Mouse (Mus musculus) urinary bladder, postnatal 36 days (tissue): ENCODE measurements around the gene Il11.

Source experiments
- DNase-seq, 2 experiments: peaks; one replicate each; pipeline ENCODE4 v3.0.0; 2022; ENCODE audit warnings: low spot score in 2 of 2, mixed read lengths in 1 of 2

Gene Il11

DNA sequence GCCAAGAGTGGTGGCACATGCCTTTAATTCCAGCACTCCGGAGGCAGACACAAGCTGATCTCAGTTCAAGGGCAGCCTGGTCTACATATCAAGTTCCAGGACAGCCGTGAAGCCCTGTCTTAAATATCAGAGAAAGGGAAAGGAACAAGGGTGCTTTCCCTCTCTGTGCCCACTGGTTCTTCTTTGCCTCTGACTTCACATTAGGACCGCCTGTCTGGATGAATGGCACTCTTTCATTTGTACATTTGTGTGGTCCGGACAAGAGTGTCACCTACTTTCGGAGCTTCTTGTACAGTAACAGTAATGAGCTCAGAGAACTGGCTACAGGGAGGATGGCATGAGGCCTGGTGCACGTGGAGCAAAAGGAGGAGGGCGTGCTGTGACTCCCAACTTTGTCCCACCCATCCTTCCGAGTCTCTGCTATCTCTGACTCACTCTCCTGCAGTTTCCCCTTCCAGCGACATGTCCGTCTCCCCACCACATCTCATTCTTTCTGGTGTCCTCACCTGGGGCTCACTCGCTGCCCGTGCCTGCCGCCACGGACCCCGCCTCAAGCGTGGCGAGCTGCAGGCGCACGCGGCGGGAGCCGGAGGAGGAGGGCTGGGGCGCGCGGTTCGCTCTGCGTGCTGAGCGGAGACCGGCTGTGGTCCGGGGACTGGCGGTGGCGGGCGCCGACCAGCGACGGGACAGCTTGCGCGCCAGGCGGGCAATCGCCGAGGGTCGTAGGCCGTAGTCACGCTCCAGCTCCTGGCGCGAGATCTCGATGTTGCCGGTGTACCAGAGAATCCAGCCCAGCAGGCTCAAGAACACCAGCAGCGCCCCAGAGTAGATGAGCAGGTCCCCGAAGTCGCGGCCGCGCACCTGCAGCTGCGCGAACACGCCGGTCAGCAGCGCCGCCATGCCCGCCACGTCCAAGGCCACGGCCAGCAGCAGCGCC lies 6.1 kb upstream of the Il11 start:
- DNase-seq = peak; percentile 50 to 59

DNA sequence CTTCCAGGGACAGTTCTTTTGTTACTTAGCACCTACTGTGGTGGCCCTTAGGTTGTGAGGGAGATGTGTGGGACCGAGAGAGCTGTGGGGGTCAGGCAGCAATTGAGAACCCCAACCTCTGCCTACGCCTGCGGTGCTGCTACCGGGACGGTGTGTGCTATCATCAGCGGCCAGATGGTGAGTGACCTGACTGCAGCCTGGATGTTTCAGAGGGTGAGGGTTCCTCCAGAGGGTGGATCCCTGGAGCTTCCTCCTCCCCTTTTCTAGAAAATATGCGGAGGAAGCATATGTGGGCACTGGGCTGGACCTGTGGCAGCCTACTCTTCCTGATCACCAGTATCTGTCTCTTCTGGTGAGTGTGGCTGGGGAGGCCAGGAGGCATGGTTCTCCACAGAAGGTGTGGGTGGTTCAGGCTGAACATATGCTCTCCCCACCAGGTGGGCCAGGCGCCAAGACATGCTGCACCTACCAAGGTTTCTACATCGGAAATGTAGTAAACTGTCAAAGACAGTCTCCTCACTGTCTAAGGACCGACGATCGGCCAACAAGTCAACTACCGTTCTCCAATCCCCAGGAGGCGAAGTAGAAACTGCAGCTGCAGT lies 1.1 kb upstream of the Il11 start:
- DNase-seq = no peak

DNA sequence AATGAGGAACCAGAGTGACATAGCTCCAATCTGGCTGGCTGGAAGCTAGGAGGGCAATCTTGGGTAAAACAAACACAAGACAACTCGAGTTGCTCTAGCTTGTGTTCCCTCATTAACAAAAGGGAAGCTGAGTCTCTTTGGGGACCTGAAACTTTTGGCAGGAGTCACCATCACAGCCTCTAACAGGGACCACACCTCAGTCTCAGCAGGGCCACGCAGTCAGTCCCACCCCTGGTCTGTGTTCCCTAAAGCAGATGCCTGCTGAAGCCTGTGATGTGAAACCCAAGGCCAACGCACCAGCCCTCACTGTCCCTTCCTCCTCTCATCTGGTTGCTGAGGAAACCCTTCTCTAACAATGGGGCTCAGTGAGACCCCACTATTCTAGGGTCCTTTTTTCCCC lies 529 bp downstream of the Il11 start:
- DNase-seq = no peak

DNA sequence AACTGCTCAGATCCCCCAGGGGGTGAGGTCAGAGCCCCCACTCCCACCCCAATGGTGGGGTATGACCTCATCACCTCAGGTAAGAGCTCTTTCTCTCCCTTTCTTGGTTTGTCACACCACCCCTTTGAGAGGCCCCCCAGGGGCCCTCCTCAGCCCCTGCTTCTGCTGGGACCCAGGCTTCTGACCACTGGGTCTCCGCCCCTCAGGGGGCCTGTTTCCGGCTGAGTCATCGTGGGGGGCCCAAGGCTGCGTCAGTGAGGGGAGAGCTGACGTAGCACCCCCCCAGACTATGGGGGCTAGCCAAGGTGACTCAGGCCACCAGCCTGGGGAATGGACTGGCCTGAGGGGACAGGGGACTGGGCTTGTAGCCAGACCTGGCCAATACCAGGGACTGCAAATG lies 2.7 kb downstream of the Il11 start:
- DNase-seq = no peak

DNA sequence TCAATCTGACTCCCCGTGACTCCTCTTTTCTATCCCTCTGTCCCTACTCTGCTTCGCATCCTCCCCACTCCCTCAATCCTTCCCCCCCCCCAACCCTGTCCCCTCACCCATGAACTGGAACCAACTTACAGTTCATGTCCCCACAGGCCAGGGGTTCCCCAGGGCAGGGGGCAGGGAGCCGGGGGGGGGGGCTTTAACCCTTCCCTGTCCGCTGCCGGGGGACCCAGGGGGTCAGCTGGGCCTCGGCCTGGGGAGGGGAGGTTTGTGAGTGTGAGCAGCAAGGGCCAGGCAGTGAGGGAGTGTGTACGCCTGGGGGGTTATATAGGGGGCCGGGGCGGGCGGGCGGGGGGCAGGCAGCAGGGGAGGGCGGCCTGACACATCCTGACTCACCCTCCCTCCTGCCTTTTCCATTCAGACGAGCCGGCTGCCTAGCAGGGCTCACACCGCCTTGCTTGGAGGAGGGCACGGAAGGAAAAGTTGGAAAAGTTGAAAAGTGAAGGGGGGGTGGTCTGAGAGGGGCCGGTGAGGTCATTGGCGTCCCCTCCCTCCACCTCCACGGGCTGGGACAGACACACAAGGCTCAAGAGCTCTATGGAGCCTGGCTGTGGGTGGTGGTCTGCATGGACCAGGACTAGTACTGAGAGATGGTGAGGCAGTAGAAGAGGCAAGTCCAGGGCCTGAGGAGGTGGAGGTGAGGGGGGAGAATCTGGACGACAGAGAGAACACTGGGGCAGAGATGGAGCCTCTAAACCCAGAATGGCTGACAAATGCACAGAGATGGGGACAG lies 4.6 kb downstream of the Il11 start:
- DNase-seq = no peak

DNA sequence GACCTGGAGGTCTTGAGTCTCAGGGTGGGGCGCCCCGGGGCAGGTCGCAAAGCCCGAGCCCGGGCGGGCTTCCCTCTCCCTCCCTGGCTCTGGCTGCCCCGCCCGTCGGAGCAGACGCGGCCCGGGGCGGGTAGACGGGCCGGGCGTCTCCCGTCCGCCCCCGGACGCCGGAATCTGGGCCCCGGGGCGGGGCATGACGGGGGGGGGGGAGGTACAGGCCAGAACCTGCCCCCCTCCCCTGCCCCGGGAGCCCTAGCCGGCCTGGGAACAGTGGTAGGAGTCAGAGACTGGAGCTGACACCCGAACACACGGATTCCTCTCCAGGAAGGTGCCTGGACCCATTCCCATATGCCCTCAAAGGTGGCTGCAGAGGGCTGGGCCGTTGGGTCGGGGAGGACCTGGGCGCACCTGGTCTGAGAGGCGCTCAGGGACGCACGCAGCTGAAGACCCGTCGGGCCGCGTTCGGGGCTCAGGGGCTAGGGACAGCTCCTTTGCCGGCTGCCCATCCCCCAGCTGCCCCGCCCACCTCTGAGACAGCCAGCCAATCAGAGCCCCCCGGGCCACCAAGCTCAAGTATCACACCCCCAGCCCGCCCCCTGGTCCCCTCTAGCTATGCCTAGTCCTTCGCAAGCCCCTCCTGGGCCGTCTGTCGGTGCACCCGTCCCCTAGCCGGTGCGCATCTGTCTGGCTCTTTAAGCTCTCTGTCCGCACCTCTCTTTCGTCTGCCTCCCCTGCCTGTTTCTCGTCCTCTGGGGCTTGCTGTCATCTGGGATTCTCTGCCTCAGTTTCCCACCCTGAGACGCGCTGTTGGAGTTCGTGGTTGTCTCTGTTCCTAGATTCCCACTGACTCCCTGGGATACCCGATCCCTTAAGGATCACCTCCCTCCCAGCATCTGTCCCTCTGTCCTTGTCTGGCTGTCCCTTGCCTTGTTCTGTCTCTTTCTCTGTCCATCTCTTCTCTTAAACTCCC lies 5.5 kb downstream of the Il11 start:
- DNase-seq = peak in 1 of 2 experiments; percentile 57

DNA sequence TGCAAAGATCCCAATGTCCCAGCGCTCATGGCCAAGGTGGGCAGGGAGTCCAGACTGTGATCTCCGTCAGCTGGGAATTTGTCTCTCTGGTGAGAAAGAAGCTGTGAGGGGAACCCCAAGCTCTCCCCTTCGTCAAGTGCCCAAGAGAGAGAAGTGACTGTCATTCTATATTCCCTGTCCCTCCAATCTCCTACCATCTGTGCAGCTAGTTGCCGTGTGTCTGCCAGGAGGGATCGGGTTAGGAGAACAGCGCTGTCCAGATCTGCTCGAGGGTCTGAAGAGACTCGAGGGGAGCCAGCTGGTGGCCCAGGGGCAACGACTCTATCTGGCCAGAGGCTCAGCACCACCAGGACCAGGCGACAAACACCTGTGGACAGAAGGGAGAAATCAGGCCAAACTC lies 6.5 kb downstream of the Il11 start:
- DNase-seq = no peak

DNA sequence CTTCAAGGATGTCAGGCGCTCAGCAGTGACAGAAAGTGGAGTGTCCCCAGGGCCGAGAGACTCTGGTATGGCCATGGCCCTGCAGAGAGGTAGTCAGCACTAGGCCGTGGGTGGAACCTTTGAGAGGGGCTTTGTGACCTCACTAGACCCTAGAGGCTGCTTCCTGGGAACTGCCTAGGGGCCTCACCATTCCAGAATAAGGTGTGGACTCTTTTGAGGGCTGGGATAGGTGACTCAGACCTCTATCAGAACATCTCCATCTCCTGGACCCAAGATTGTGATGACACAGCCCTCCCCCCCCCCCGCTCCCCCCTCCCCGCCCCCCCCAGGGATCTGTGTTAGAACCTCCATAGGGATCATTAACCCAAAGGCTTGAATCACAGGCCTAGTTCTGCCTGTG lies 11.5 kb downstream of the Il11 start, which contains the start of gene Fam71e2:
Gene Fam71e2, minus strand, starts transcription at position 101 of the 400 bp plus-strand sequence.
- DNase-seq = no peak

DNA sequence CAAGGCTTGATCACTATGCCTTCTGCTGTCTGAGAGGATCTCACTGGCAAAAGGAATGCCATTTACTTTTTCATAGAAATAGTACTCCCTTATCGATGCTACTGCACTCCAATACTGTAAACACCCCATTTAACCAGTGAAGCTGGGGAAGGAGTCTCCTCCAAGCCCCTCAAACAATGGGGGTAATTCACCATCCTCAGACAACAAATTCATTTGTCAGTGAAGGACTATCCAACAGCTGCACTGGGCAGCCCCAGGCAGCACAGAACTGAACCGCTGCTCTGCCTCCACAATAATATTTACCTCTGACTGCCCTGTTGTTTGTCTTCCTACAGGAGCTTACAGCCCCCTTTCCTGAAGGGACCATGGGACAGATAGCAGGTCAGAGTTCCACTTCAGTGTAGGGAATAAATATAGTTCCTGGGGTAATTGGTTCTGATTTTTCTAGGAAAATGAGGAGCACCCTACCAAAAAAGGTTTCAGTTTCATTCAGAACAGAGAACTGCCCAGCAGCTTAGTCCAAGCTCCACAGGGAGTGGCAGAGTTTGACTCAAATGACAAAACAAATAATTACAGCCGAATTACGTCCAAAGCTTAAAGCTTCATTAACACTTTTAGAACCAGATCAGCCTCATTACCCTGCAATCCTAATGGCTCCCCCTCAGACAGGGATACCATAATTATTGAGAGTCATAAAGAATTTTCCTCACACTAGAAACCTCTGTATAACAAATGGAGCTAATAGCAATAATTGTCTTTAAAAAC lies 17.5 kb downstream of the Il11 start:
- no peak for DNase-seq

DNA sequence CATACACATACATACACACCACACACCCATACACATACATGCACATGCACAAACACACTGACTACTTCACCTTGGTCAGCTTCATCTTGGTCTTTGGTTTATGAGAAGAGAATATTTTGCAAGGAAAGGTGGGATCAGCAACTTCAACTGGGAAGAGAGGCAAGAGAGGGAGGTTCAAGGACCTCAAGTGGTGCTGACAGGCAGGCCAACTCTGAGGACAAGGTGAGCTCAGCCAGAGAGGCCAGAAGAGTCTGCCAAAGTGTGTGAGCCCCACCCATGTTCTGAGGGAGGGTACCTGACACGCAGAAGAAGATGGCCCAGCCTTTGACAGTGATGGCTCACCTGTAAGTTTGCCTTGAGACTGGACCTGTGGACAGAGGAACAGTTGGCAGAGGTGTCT lies 23.0 kb downstream of the Il11 start:
- DNase-seq = no peak

DNA sequence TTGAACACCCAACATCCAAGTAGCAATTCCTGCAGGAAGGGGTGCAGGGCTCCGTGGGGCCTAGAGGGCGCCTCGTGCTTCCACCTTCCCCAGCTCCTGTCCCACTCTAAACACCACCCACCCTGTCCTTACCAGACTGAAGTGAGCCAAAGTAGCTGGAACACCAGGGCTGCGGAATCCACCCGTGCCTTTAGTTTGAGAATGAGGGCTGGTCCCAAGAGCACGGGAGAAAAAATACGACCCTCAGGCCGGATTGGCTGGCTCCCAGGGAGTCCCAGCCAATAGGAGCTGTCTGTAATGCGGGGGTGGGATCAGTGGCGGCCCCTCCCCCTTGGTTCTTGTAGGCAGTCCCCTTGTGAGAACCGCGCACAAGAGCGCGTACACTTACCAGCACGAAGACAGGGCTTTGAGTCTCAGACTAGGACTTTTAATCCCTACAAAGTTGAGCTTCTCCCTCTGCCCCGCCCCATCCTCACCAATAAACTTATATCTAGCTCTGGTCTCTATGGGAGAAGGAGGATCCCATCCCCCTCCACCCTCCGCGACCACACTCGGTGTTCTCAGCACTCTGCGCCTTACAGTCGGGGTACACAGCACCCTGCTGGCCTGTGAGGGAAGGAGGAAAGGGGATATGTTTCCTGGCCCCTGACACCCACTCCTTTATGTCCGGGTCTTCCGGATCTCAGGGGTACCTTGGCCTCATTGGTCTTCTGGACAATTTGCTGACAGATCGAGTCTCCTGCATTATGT lies 29.7 kb downstream of the Il11 start, which contains the start of gene Cox6b2:
Gene Cox6b2, minus strand, starts transcription at position 274 of the 750 bp plus-strand sequence.
- peak; percentile 57 to 75 for DNase-seq

DNA sequence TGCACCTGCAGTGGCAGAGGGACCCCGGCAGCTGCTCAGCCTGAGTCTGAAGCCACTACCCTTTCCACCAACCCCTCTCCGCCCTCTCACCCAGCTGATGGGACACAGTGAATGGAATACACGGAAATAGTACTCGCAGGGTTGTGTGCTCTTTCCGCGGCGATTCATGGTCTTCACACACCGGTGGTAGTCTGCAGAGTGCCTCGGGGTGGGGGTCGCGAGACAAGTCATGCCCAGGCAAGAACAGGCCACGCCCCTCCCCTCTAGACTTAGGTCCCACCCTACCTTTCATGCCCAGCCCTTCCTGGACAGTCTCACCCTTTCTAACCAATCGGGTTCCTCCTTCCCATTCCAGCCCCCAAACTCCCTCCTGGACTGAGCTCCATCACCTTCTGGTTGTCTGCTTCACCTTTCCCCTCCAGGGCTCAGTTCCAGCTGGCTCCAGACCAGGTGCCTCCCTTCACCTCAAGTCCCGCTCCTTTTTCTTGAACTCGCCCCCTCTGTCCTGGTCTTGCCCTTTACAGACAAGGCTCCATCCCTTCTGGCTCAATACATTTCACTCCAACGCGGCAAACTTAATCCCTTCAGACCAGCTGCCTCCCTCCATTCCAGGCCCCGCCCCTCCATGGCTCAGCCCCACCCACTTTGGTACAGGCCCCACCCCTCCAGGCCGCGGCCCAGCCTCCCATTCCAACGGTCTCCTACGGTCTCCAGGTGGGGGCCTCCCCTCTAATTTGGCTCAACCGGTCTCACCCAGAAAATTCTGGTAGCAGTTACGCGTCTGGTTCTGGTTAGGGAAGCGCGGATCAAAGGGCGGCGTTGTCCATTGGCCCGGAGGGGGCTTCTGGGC lies 30.5 kb downstream of the Il11 start:
- DNase-seq = peak; percentile 26 to 34

DNA sequence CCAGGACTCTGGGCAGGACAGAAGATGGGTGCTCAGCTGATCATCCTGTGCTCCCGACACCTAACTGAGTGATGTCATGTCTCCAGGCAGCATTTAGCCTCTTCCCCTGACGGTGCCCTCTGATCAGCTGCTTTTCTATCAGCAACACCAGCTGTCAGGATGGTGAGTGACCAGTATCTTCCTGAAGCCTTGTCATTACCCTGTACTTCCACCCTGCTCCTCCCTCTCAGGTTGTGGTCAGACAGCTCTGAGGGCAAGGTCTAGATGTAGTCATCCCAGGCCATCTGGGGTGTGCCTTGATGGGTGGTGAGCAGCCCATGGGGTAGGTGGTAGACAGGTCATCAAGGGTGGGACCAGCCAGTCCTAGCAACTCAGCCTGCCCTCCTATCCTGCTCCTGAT lies 33.5 kb downstream of the Il11 start:
- no peak for DNase-seq

DNA sequence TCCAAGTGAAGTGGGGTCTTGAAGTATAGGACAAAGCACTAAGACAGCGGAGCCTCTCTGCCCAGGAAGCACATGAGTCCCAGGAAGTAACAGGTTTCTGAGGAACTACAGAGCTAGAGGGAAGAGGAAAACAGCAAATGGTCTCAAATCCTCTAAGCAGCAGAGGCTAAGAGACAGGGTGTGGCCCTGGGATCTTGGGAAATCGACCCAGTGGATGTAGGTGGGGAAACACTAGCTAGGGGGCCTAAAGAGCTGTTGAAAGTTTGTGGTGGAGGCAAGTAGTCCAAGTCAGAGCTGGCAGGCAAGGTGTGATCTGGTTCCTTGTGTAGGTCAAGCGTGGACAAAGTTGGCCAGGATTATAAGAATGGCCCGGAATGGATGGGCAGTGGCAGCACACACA lies 34.3 kb downstream of the Il11 start:
- DNase-seq = no peak

DNA sequence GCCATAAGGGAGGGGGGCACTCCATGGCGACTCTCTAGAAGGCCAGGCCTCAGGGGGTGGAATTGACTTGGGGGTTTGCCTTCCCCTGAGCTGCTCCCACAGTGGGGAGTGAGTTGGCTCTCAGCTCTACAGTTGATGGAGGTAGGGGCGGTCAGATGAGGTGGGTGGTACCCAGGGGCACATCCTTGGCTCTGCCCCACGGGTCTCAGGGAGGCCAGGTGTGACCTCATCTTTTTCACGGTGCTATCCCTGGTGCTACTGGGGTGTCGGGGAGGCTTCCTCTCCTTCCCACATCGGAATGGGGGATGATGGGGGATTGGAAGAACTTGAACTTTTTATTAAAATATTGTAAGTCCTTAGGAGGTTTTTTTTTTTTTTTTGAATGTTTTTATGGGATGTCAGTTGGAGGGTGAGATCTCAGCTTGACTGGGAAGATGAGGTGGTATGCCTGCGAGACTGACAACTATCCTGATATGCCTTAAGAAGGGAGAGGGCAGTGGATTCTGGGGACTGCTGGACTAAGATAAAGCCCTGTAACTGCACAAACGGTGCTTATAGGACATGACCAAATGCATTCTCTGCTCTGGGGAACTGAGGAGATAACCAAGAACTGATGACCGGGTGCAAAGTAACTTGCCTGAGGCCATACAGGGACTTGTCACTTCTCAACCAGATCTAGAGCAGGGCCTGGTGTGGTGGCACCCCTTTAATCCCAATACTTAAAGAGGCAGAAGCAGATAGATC lies 35.3 kb downstream of the Il11 start:
- no peak for DNase-seq

DNA sequence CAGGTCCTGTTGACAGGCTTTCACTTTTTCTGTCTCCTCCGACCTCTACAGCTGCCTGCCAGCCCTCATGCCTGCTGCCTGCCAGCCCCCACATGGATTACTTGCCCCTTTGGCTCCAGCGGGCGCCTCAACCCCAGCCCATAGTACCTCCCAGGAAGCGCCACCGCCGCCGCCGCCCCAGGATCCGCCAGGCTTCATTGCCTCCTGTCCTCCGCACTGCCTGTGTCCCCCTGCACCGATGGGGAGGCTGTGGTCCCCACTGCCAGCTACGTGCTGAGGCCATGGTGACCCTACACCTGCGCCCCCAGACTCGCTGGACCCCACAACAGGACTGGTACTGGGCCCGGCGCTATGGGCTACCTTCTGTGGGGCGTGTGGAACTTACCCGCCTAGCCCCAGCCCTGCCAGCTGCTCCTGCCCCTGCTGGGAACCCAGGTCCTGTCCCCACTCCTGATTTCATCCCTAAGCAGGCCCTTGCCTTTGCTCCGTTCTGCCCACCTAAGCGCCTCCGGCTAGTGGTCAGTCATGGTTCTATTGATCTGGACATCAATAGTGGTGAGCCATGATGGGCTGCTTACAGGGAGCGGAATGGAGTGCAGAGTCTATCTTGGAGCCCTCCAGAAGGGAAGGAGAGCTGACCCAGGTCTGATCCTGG lies 36.2 kb downstream of the Il11 start:
- no peak for DNase-seq

DNA sequence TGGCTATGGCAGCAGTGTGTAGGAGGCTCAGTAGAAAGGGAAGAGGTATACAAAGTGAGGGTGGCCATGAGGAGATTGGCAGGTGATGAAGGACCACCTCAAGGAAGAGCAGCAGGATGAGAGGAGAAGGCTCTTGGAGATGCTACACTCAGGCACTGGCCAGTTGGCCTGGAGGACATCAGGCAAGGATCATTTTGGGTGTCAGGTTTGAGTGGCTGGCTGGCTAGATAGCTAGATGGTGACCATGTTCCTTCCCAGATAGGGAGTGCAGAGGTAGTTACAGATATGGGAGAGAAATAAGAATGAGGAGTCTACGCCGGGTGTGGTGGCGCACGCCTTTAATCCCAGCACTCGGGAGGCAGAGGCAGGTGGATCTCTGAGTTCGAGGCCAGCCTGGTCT lies 37.8 kb downstream of the Il11 start:
- DNase-seq = no peak
